Mouse (Mus musculus) forebrain, embryonic 13.5 days (tissue): ENCODE measurements around the gene Cda. TPM values are rescaled to one million over a fixed set of nuclear protein-coding genes. Genes with fewer than 3 reads are reported as not detected.

Experiments
- ATAC-seq: fragments of 200-750 bp; cut with Nextera tagmentation; 2 replicates; pipeline ENCODE4 v1.8.0; 2017
- H3K27ac ChIP-seq: fragments of 300-500 bp; sonication (generic); 2 replicates; pipeline ENCODE4 v1.5.1; 2015; ENCODE audit warnings: inconsistent platforms, mild to moderate bottlenecking, moderate library complexity
- H3K27me3 ChIP-seq: fragments of 300-500 bp; sonication (generic); 2 replicates; pipeline ENCODE4 v1.6.1; 2015; ENCODE audit warnings: mild to moderate bottlenecking, inconsistent platforms
- H3K36me3 ChIP-seq: fragments of 300-500 bp; sonication (generic); 2 replicates; pipeline ENCODE4 v1.6.1; 2015; ENCODE audit warnings: mild to moderate bottlenecking, inconsistent platforms; ENCODE audit not compliant: poor library complexity, severe bottlenecking
- H3K4me1 ChIP-seq: fragments of 300-500 bp; sonication (generic); 2 replicates; pipeline ENCODE4 v1.6.1; 2015; ENCODE audit warnings: inconsistent platforms
- H3K4me2 ChIP-seq: fragments of 300-500 bp; sonication (generic); 2 replicates; pipeline ENCODE4 v1.6.1; 2015; ENCODE audit warnings: inconsistent platforms, mild to moderate bottlenecking, moderate library complexity
- H3K4me3 ChIP-seq: fragments of 300-500 bp; sonication (generic); 2 replicates; pipeline ENCODE4 v1.5.1; 2015; ENCODE audit warnings: mild to moderate bottlenecking, inconsistent platforms
- H3K9ac ChIP-seq: fragments of 300-500 bp; sonication (generic); 2 replicates; pipeline ENCODE4 v1.6.1; 2015; ENCODE audit warnings: mild to moderate bottlenecking, inconsistent platforms
- H3K9me3 ChIP-seq: fragments of 300-500 bp; sonication (generic); replicated peaks from 2 replicates; pipeline ENCODE4 v1.6.1; 2016; ENCODE audit warnings: inconsistent platforms
- WGBS: fragments of 180-500 bp; shearing (Covaris S2); methylation state at CpG from one replicate; pipeline ENCODE4 v1.1.7; 2015; 5-methylcytosine and 5-hydroxymethylcytosine counted together
- polyA plus RNA-seq: library from polyadenylated mRNA; unstranded; fragments of >200 nt; fragmentation: Nextera tagmentation; extraction: Ambion mirVana; gene quantifications from 2 replicates; pipeline ENCODE4 v1.2.1, GENCODE M21; 2015

Gene Cda
- polyA plus RNA-seq, 1 experiment from 2014 or later, result 2.2 TPM

DNA sequence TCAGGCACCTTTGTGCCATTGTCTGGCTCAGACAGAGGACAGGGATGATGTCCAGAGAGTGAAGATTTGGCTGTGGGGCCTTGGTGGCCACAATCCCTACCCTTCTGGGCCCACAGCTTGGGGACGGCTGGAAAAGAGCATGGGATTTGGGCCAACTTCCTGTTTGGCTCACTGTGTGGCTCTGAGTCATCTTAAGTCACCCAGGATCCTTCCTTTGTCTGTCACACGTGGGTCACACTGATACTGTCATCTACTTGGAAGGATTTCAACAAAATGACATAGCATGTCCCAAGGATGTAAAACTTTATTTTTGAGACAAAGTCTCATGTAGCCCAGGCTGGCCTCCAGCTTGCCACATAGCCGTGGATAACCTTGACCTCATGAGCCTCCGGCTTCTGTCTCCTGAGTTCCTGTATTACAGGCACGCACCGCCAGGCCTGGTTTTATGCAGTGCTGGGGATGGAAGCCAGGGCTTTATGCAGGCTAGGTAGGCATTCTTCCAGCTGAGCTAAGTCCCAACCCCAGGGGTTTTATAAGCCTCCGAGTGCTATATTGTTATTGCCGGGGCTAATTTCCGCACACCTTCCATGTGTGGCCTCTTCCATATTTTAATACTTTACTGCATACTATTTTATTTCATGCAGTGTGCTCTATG lies 22.8 kb downstream of the Cda start:
- no peaks in the 10 kb centered on the region for H3K36me3 ChIP-seq
- H3K9ac ChIP-seq, result no peak overlapping the region
- H3K27me3 ChIP-seq, result no peaks in the 10 kb centered on the region
- ATAC-seq, result no peak
- 81% methylated on average over 9 of the region's 9 CpGs for WGBS
- no peaks in the 10 kb centered on the region for H3K4me1 ChIP-seq
- no peaks in the 10 kb centered on the region for H3K9me3 ChIP-seq
- H3K4me3 ChIP-seq, result no peak overlapping the region
- H3K4me2 ChIP-seq, result no peak overlapping the region
- no peak overlapping the region for H3K27ac ChIP-seq

DNA sequence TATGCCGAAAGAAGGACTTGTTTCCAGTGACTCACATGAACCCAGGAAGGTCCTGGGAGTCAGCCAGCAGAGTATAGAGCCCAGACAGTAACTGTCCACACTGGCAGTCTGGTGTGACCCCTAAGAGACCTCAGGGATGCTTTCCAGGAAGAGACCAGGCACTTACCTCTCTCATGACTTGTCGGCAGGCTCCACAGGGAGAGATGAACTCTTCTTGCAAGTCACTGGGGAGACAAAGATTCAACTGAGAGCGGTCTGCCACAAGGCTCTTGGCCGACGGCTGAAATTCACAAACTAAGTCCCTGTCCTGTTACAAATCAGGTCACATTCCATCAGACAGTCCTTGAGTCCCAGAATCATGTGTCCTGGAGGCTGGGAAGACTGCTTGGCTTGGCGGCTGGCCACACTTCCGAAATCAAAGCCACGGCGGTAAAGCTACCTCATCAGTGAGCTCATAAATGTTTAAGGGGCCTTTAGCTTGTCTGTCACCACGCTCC lies 24.4 kb downstream of the Cda start:
- H3K9me3 ChIP-seq, result no peaks in the 10 kb centered on the region
- 77% methylated on average over 10 of the region's 10 CpGs for WGBS
- no peak overlapping the region for H3K9ac ChIP-seq
- no peak overlapping the region for H3K4me3 ChIP-seq
- no peaks in the 10 kb centered on the region for H3K36me3 ChIP-seq
- no peak overlapping the region for H3K27ac ChIP-seq
- H3K4me2 ChIP-seq, result no peak overlapping the region
- H3K27me3 ChIP-seq, result no peaks in the 10 kb centered on the region
- H3K4me1 ChIP-seq, result no peaks in the 10 kb centered on the region
- ATAC-seq, result no peak

DNA sequence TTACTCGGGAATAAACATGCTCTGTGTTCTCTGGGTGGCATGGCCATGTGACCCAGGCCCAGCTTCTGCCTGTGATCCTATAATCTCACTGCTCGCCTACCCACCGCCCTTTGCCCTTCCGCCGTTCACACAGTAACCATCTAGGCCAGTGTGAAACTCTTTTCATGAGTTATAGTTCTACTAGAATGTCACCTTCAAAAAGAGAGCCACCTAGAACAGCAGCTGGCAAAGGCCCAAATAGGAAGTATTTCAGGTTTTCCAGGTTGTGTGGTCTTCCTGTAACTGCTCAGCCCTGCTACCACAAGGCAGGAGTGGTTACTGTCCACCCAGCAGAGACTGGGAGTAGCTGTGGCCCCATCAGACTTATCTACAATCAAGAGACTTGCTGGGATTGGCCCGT lies 25.0 kb downstream of the Cda start:
- no peaks in the 10 kb centered on the region for H3K36me3 ChIP-seq
- no peak overlapping the region for H3K4me3 ChIP-seq
- no peak overlapping the region for H3K4me2 ChIP-seq
- no peaks in the 10 kb centered on the region for H3K27me3 ChIP-seq
- no peak overlapping the region for H3K27ac ChIP-seq
- ATAC-seq, result no peak
- H3K4me1 ChIP-seq, result no peaks in the 10 kb centered on the region
- H3K9me3 ChIP-seq, result no peaks in the 10 kb centered on the region
- H3K9ac ChIP-seq, result no peak overlapping the region
- WGBS, result 86% methylated on average over 6 of the region's 6 CpGs

DNA sequence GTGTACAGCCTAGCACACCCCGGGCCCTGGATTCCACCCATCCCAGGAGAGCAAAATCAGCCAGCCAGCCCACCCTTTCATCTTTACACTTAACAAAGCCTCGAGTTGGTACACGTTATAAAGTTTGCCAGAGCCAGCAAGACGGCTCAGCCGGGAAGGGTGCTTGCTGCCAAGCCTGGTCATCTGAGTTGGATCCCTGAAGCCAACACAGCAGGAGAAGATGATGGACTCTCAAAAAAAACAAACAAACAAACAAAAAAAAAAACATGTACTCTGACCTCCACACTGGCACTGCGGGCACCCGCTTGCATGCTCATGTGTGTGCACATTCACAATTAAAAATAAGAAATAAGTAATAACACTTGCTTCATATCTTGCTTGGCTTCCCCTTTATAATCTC lies 25.7 kb downstream of the Cda start:
- no peak overlapping the region for H3K27ac ChIP-seq
- 72% methylated on average over 7 of the region's 7 CpGs for WGBS
- H3K9ac ChIP-seq, result no peak overlapping the region
- no peak overlapping the region for H3K4me3 ChIP-seq
- H3K9me3 ChIP-seq, result no peaks in the 10 kb centered on the region
- H3K27me3 ChIP-seq, result no peaks in the 10 kb centered on the region
- H3K36me3 ChIP-seq, result no peaks in the 10 kb centered on the region
- ATAC-seq, result no peak
- no peaks in the 10 kb centered on the region for H3K4me1 ChIP-seq
- no peak overlapping the region for H3K4me2 ChIP-seq

DNA sequence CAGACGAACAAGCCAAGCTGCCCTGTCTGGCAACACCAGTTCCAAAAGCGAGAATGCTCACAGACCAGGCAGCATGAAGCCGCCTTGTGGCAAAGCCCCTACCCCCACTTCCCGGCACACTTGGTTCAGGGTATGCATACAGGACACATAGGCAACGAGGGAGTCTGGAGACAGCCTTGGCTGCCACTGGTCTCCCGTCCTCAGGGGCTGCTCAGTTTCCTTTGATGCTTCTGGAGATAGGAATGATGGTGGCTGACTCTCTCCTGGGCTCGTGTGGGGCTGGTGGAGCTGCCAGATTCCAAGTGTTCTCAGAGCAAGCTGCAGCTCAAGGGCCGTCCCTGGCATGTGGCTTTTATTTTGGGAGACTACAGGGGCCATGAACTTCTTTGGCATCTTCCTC lies 26.4 kb downstream of the Cda start:
- H3K4me3 ChIP-seq, result no peak overlapping the region
- WGBS, result 71% methylated on average over 8 of the region's 8 CpGs
- no peak overlapping the region for H3K27ac ChIP-seq
- no peak overlapping the region for H3K9ac ChIP-seq
- no peaks in the 10 kb centered on the region for H3K9me3 ChIP-seq
- no peak overlapping the region for H3K4me2 ChIP-seq
- H3K36me3 ChIP-seq, result no peaks in the 10 kb centered on the region
- H3K4me1 ChIP-seq, result no peaks in the 10 kb centered on the region
- no peaks in the 10 kb centered on the region for H3K27me3 ChIP-seq
- no peak for ATAC-seq

DNA sequence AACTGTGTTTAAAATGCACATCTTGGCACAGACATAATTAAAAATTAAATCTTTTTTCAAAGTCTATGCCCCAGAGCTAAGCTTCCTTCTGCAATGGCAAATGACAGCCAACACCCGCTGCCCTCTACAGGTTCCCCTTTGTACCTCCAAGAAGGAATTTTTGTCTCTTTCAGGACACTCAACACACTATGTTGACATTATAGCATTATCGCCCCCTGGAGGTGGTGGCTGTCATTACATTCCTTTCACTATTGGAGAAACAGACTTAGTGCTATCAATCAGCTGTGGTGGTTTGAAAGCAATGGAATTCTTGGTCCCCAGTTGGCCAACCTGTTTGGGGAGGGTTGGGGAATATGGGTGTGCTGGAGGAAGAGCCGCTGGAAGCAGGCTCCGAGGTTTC lies 27.8 kb downstream of the Cda start:
- Histone ChIP-seq H3K4me1 (no peaks in the 10 kb centered on the region), H3K36me3 (no peaks in the 10 kb centered on the region), H3K27ac (no peak overlapping the region), H3K9ac (no peak overlapping the region), H3K4me2 (no peak overlapping the region), H3K4me3 (no peak overlapping the region), H3K27me3 (no peaks in the 10 kb centered on the region), H3K9me3 (no peaks in the 10 kb centered on the region)
- 28% methylated on average over 4 of the region's 4 CpGs for WGBS
- no peak for ATAC-seq

DNA sequence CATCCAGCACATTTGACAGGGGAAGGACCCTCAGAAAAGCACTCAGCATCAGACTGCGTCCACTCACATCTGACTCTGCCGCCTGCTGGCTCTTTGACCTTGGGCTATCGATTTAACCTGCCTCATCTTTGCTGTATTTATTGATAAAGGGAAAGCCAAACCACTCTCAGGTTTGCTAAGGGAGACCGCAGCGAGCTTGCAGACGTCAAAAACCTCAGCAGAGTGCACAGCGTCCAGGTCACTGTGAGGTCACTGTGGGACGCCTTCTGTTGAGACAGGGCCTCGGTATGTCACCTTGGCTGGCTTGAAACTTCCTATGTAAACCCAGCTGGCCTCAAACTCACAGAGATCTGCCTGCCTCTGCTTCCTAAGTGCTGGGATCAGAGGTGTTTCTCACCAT lies 30.5 kb downstream of the Cda start:
- no peaks in the 10 kb centered on the region for H3K4me1 ChIP-seq
- ATAC-seq, result no peak
- no peak overlapping the region for H3K9ac ChIP-seq
- 82% methylated on average over 9 of the region's 9 CpGs for WGBS
- H3K4me2 ChIP-seq, result no peak overlapping the region
- no peak overlapping the region for H3K4me3 ChIP-seq
- H3K36me3 ChIP-seq, result no peaks in the 10 kb centered on the region
- no peaks in the 10 kb centered on the region for H3K27me3 ChIP-seq
- H3K9me3 ChIP-seq, result no peaks in the 10 kb centered on the region
- no peak overlapping the region for H3K27ac ChIP-seq

DNA sequence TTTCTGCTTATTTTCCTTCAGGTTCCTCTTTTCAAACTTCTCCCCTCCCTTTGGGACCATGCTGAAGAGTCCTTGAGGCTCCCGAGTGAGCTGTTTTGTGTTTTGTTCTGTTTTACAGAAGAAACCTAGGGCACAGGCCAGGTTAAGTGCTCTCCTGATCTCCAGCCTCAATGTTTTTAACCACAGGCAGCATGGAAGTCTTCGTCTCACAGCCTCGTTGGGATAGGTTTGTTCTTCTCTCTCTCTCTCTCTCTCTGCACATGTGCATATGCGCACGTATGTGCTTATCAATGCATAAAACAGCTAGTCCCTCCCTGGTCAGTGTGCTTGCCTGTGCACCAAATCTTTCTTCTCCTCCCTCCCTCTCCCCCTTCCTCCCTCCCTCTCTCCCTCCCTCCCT lies 30.9 kb downstream of the Cda start:
- Histone ChIP-seq H3K27me3 (no peaks in the 10 kb centered on the region), H3K4me3 (no peak overlapping the region), H3K4me2 (no peak overlapping the region), H3K9ac (no peak overlapping the region), H3K36me3 (no peaks in the 10 kb centered on the region), H3K9me3 (no peaks in the 10 kb centered on the region), H3K27ac (no peak overlapping the region), H3K4me1 (no peaks in the 10 kb centered on the region)
- no peak for ATAC-seq
- 75% methylated on average over 5 of the region's 5 CpGs for WGBS

DNA sequence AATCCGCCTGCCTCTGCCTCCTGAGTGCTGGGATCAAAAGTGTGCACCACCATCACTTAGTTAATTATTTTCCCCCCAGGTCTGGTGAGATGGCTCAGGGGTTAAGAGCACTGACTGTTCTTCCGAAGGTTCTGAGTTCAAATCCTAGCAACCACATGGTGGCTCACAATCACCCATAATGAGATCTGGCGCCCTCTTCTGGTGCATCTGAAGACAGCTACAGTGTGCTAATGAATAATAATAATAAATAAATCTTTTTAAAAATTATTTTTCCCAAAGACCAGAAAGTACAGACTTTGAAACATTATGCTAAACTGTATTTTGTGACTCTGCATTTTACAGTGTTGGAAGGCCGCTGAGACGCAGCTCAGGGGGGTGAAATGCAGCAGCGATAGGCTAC lies 32.1 kb downstream of the Cda start:
- Histone ChIP-seq H3K4me2 (no peak overlapping the region), H3K27me3 (peaks cover 10% of the 10 kb centered on the region), H3K4me3 (no peak overlapping the region), H3K9ac (no peak overlapping the region), H3K4me1 (no peaks in the 10 kb centered on the region), H3K36me3 (no peaks in the 10 kb centered on the region), H3K9me3 (no peaks in the 10 kb centered on the region), H3K27ac (no peak overlapping the region)
- ATAC-seq, result no peak
- WGBS, result 91% methylated on average over 6 of the region's 6 CpGs

DNA sequence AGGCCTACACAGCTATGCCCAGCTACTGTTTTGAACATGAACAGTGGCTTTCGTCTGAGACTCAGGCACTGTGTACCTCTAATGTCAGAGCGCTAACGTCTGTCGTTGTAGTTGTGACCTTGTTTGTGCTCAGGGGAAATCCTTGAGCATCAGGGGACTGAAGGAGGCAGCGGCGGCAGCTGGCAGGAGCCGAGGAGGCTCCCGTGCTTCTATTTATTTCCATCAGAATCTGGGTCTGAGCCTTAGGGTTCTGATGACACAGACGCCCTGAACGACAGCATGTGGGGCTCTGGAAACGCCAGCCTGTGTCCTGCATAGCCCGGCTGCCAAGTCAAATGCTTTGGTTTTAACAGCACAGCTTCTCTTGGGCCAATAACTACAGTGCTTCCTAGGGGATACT lies 32.8 kb downstream of the Cda start:
- no peak for ATAC-seq
- WGBS, result 85% methylated on average over 12 of the region's 12 CpGs
- H3K36me3 ChIP-seq, result no peaks in the 10 kb centered on the region
- no peaks in the 10 kb centered on the region for H3K9me3 ChIP-seq
- peaks cover 16% of the 10 kb centered on the region for H3K27me3 ChIP-seq
- no peak overlapping the region for H3K9ac ChIP-seq
- H3K27ac ChIP-seq, result no peak overlapping the region
- H3K4me3 ChIP-seq, result no peak overlapping the region
- H3K4me2 ChIP-seq, result no peak overlapping the region
- H3K4me1 ChIP-seq, result no peaks in the 10 kb centered on the region

DNA sequence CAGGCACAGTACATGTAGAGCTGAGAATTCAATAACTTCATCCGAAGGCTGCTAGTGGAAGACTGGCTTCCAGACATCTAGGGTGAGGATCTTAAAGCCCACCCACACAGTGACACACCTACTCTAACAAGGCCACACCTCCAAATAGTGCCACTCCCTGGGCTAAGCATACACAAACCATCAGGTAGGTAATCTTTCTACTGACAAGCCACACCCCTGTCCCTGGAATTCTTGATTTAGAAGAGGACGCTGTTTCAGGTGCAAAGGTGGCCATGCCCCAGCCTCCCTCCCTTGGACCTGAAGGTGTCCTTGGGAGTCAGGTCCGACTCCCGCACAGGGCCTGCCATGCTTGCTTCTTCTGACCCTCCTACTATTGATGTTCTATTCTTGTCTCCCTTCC lies 34.7 kb downstream of the Cda start:
- no peak overlapping the region for H3K4me2 ChIP-seq
- WGBS, result 87% methylated on average over 4 of the region's 4 CpGs
- no peaks in the 10 kb centered on the region for H3K4me1 ChIP-seq
- no peak for ATAC-seq
- H3K9ac ChIP-seq, result no peak overlapping the region
- no peak overlapping the region for H3K4me3 ChIP-seq
- H3K27ac ChIP-seq, result no peak overlapping the region
- H3K27me3 ChIP-seq, result peaks cover 16% of the 10 kb centered on the region
- no peaks in the 10 kb centered on the region for H3K36me3 ChIP-seq
- no peaks in the 10 kb centered on the region for H3K9me3 ChIP-seq

DNA sequence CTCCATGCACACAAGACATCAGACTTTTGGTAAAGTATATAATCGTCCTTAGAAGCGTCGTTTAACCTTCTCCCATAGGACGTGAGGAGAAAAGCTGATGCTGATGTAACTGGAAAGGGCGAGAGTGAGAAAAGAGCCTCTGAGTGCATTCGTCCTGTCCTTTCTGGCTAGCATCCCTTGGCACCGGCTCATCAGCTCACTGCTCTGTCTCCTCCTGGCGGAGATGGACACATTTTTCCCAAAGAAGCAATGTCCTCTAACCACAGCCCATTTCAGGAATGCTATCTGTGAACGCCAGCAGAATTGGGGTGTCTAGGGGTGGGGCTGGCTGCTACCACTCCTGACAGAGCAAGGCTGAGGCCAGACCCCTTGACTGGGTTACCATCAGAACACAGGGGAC lies 36.1 kb downstream of the Cda start:
- Histone ChIP-seq H3K4me1 (no peaks in the 10 kb centered on the region), H3K4me3 (no peak overlapping the region), H3K9me3 (no peaks in the 10 kb centered on the region), H3K27ac (no peak overlapping the region), H3K9ac (no peak overlapping the region), H3K27me3 (peaks cover 16% of the 10 kb centered on the region), H3K36me3 (no peaks in the 10 kb centered on the region), H3K4me2 (no peak overlapping the region)
- ATAC-seq, result no peak
- 81% methylated on average over 9 of the region's 9 CpGs for WGBS

DNA sequence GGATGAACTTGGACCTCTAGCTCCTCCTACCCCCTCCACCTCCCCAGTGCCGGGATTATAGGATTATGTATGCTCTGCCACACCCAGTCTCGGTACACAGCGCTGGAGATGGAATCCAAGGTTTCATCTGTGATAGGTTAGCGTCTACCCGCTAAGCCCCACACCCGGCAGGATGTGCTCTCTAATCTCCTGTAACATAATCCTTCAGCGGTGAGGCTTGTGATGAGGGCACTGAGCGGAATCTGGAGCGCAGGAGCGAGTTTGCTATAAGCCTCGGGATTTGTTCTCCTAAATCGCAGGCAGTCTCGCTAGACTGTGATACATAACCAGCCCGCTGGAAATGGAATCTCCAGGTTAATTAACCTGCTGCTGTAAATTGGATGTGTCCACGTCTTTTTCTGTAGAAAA lies 37.5 kb downstream of the Cda start:
- peaks cover 2% of the 10 kb centered on the region; the same call in 1 of the 2 replicates for H3K4me1 ChIP-seq
- 0 out of 2 replicates have a peak overlapping the region, but pooled peaks have one; percentile 1 for H3K4me2 ChIP-seq
- H3K27ac ChIP-seq, result no peak overlapping the region
- 18% methylated on average over 15 of the region's 15 CpGs for WGBS
- H3K36me3 ChIP-seq, result no peaks in the 10 kb centered on the region
- H3K9ac ChIP-seq, result no peak overlapping the region
- no peak for ATAC-seq
- no peak overlapping the region for H3K4me3 ChIP-seq
- no peaks in the 10 kb centered on the region for H3K9me3 ChIP-seq
- H3K27me3 ChIP-seq, result peaks cover 16% of the 10 kb centered on the region
